Mouse (Mus musculus) lung, postnatal 4 days (tissue): ENCODE measurements around the gene Dlg2.

Source experiments
- DNase-seq, 2 experiments: peaks; one replicate each; pipeline ENCODE4 v3.0.0; 2021

Gene Dlg2

GRCm38 (mm10) chr7:92003769-92004455 is 1527.4 kb downstream of the Dlg2 start:
- no peak for DNase-seq

GRCm38 (mm10) chr7:92005681-92006425 is 1529.4 kb downstream of the Dlg2 start:
- DNase-seq = no peak

GRCm38 (mm10) chr7:92008702-92009101 is 1532.2 kb downstream of the Dlg2 start:
- no peak for DNase-seq

DNA sequence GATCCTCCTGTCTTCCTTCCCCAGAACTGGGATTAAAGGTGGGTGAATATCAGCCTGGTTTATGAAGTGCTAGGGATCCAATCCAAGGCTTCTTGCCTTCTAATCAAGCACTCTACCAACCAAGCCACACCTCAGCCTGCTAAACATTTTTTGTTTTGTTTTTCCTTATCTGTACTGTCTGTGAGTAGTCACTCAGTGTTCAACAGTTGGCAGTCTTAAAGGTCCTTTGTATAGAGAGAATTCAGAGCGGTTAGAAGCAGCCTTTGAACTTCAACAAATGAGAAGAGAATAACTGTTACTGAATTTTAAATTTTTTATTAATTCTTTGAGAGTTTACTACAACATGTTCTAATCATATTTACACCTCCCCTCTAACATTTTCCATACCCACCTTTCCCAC is 1548.5 kb downstream of the Dlg2 start:
- no peak for DNase-seq

GRCm38 (mm10) chr7:92025465-92026056 is 1549.1 kb downstream of the Dlg2 start:
- no peak for DNase-seq

GRCm38 (mm10) chr7:92027049-92027448 is 1550.6 kb downstream of the Dlg2 start:
- DNase-seq = peak; percentile 21 to 47

- no peak for DNase-seq
These were observed 1557.8 kb downstream of the Dlg2 start for GRCm38 (mm10) chr7:92034256-92034655.

- no peak for DNase-seq
These were observed 1563.7 kb downstream of the Dlg2 start for GRCm38 (mm10) chr7:92040187-92040586.

DNA sequence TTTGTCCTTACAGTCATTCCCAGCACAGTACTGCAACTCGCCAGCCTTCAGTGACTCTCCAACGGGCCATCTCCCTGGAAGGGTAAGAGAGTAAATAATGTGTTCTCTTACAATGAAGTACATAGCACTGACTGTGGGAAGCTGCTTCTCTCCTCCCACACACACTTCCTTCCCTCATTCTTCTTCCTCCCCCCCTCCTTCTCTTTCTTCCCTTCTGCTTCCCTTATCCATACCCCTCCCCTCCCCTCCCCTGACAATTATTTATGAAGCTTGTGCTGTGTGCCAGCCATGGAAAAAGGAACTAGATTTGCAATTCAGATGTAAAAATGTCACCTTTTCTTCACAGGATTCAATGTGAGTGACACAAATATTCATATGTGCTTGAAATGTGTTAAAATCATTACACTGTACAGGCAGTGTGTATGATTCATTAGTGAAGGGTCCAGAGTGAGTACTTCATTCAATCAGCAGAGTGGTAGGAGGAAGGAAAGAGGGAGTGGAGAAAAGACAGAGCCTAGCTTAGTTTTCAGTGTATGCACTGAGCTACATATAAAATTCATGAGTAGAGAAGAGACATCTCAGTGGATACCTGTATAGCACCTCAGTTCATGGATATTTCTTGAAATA is 1564.4 kb downstream of the Dlg2 start:
- DNase-seq = no peak

- DNase-seq = no peak
These were observed 1568.5 kb downstream of the Dlg2 start for GRCm38 (mm10) chr7:92044966-92045365.

GRCm38 (mm10) chr7:92047271-92047670 is 1570.8 kb downstream of the Dlg2 start:
- no peak for DNase-seq

- no peak for DNase-seq
These were observed 1572.4 kb downstream of the Dlg2 start for GRCm38 (mm10) chr7:92048876-92049275.

DNA sequence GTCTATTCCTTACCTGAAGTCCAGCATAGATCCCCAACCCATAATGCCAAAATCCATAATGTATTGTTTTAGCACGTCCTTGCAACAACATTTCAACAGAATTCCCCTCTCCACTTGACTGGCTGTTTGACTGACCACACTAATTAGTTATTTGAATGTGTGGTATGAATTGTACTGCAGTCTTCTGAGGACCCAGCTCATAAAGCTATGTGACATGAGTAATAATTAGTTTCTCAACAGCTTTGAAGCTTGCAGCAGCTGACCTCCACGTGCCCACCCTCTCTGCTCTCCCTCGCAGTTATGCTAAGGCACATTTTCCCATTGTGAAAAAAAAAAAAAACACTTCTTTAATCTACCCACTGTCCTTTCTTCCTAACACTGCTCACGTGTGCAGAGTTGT is 1590.4 kb downstream of the Dlg2 start:
- no peak for DNase-seq

GRCm38 (mm10) chr7:92087429-92087828 is 1611.0 kb downstream of the Dlg2 start:
- no peak for DNase-seq

DNA sequence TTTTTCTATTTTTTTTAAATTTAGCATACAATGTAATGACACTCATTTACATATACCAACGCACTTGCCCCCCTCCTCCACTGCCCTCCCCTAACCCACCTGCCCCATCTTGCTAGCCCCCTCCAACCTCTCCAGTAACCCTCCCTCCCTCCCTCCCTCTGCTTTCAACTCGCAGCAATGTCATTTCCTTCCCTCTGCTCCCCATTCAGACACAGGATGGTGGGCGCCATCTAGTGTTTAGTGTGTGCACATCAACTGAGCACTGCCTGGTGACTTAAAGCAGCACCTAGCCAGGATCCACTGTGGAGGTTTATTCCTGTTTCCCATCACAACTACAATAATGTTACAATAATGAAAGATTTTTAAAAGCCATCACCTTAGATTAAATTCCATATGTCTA is 1617.4 kb downstream of the Dlg2 start:
- peak; percentile 27 to 45 for DNase-seq

DNA sequence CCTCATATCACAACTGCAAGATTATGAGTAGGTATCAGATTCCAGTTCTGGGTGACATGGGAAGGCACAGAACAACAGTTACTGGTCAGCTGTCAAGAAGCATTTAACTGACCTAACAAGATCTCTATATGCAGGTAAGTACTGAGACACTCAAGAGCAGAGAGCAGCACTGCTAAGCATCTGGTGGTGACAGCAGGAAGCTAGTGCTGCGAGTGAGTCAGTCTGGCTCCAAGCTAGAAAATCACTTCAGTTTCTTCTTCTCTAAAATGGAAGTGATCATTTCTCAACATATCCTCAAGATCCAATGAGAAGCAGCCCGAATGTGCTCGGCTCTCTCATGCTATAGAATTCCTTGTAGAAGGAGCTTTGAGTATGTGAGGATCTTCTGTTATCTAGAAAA is 1618.7 kb downstream of the Dlg2 start:
- DNase-seq = no peak

GRCm38 (mm10) chr7:92100847-92101246 is 1624.4 kb downstream of the Dlg2 start:
- DNase-seq = no peak

DNA sequence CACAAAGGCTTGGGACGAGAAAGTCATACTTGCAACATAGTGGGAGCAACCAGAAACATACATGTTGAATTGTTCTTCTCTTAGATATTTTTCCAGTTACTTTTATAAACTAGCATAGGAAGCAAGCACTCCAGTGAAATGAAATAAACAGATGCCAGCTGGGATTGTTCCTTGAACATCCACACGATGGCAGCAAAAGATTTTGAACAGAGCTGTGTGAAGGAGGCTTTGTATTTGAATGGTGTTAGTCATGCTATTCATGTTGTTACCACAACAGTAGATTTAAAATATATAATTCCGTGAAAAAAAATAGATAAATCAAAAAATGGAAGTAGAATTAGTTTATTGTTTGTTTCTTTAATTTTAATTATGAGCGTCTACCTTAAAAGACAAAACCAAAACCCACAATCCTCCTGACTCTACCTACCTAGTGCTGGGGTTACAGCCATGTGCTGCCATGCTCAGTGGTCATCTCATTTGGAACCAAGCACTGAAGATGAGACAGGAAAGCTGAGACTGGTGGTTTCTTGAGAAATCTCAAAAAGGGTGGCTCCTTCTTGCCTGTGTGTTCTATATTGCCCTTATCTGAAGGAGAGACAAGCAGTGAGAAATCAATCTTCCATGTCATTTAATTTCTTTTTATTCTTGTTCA is 1626.5 kb downstream of the Dlg2 start:
- peak in 1 of 2 experiments; percentile 34 for DNase-seq

DNA sequence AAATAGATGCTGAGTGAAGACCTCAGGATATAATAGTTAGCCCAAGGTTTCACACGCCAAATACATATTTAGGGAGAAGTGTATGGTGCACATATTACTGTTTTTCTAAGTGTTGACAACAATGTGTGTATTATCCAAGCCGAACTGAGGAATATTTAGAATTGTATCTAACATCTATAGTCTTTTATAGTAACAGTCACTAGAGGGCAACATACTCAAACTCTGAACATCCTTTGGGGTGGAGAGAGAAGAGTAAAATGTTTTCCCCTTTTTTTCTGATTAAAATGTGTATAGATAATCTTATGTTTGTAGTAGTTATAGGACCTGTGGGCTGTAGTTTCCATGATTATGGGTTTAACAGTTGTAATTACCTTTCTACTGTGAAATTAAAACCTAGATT is 1629.0 kb downstream of the Dlg2 start:
- no peak for DNase-seq

GRCm38 (mm10) chr7:92105956-92106355 is 1629.5 kb downstream of the Dlg2 start:
- DNase-seq = no peak

- no peak for DNase-seq
These were observed 1636.6 kb downstream of the Dlg2 start for GRCm38 (mm10) chr7:92113065-92113464.

GRCm38 (mm10) chr7:92115237-92115871 is 1638.9 kb downstream of the Dlg2 start:
- DNase-seq = no peak

- no peak for DNase-seq
These were observed 1646.8 kb downstream of the Dlg2 start for GRCm38 (mm10) chr7:92123276-92123675.
